Mouse (Mus musculus): ENCODE measurements around the gene Plcb4. TPM values are rescaled to one million over a fixed set of nuclear protein-coding genes. Genes with fewer than 3 reads are reported as not detected.

Plcb4 gene
- total and polyA plus RNA-seq, 2 experiments from 2014 or later = 31.4 to 66.6 TPM

- no peak overlapping the region for H3K9ac ChIP-seq (replicated peaks; ENCODE audit: low read length, poor library complexity, severe bottlenecking)
- no peak overlapping the region for H3K4me3 ChIP-seq (ENCODE audit: low read depth, low read length)
- WGBS = 94% methylated on average over 2 of the region's 2 CpGs
- H3K36me3 ChIP-seq (ENCODE audit: insufficient read depth, low read length) = no peaks in the 10 kb centered on the region
- ATAC-seq (ENCODE audit: low FRiP score) = no peak
- H3K27ac ChIP-seq (ENCODE audit: low read depth, low read length) = no peak overlapping the region
- DNase-seq (ENCODE audit: low spot score) = no peak
- TF ChIP-seq CTCF (IDR thresholded peaks at IDR 0.05) = no peak
- H3K4me1 ChIP-seq (ENCODE audit: insufficient read depth, low read length) = 0 out of 2 replicates have a peak, but pooled peaks cover 1% of the 10 kb centered on the region
- no peak overlapping the region for H3K4me2 ChIP-seq (ENCODE audit: low read depth, low read length, poor library complexity, severe bottlenecking)
- H3K27me3 ChIP-seq (ENCODE audit: insufficient read depth, low read length) = no peaks in the 10 kb centered on the region
- no peaks in the 10 kb centered on the region for H3K9me3 ChIP-seq (ENCODE audit: low read length)
Observed at GRCm38 (mm10) chr2:135856826-135857225, 198.0 kb downstream of the Plcb4 start.

GRCm38 (mm10) chr2:135861531-135862488 lies 203.0 kb downstream of the Plcb4 start:
- DNase-seq (ENCODE audit: low spot score) (no peak), ATAC-seq (ENCODE audit: low FRiP score) (no peak)
- H3K4me3 ChIP-seq (ENCODE audit: low read depth, low read length) = no peak overlapping the region
- no peak overlapping the region for H3K9ac ChIP-seq (replicated peaks; ENCODE audit: low read length, poor library complexity, severe bottlenecking)
- H3K4me1 ChIP-seq (ENCODE audit: insufficient read depth, low read length) = no peaks in the 10 kb centered on the region
- no peaks in the 10 kb centered on the region for H3K36me3 ChIP-seq (ENCODE audit: insufficient read depth, low read length)
- no peaks in the 10 kb centered on the region for H3K27me3 ChIP-seq (ENCODE audit: insufficient read depth, low read length)
- no peak for TF ChIP-seq CTCF (IDR thresholded peaks at IDR 0.05)
- H3K27ac ChIP-seq (ENCODE audit: low read depth, low read length) = no peak overlapping the region
- WGBS = 93% methylated on average over 8 of the region's 8 CpGs
- no peaks in the 10 kb centered on the region for H3K9me3 ChIP-seq (ENCODE audit: low read length)
- no peak overlapping the region for H3K4me2 ChIP-seq (ENCODE audit: low read depth, low read length, poor library complexity, severe bottlenecking)

- Histone ChIP-seq H3K4me2 (ENCODE audit: low read depth, low read length, poor library complexity, severe bottlenecking) (no peak overlapping the region), H3K9ac (replicated peaks; ENCODE audit: low read length, poor library complexity, severe bottlenecking) (no peak overlapping the region), H3K4me3 (ENCODE audit: low read depth, low read length) (no peak overlapping the region), H3K27me3 (ENCODE audit: insufficient read depth, low read length) (no peaks in the 10 kb centered on the region), H3K27ac (ENCODE audit: low read depth, low read length) (no peak overlapping the region), H3K9me3 (ENCODE audit: low read length) (no peaks in the 10 kb centered on the region), H3K36me3 (ENCODE audit: insufficient read depth, low read length) (no peaks in the 10 kb centered on the region), H3K4me1 (ENCODE audit: insufficient read depth, low read length) (no peaks in the 10 kb centered on the region)
- no peak for TF ChIP-seq CTCF (IDR thresholded peaks at IDR 0.05)
- WGBS = 80% methylated on average over 5 of the region's 5 CpGs
- ATAC-seq (ENCODE audit: low FRiP score) (no peak), DNase-seq (ENCODE audit: low spot score) (no peak)
Observed at GRCm38 (mm10) chr2:135862489-135863390, 203.9 kb downstream of the Plcb4 start.

- Histone ChIP-seq H3K9me3 (ENCODE audit: low read length) (no peaks in the 10 kb centered on the region), H3K4me3 (ENCODE audit: low read depth, low read length) (no peak overlapping the region), H3K27ac (ENCODE audit: low read depth, low read length) (no peak overlapping the region), H3K4me1 (ENCODE audit: insufficient read depth, low read length) (no peaks in the 10 kb centered on the region), H3K36me3 (ENCODE audit: insufficient read depth, low read length) (no peaks in the 10 kb centered on the region), H3K4me2 (ENCODE audit: low read depth, low read length, poor library complexity, severe bottlenecking) (no peak overlapping the region), H3K9ac (replicated peaks; ENCODE audit: low read length, poor library complexity, severe bottlenecking) (no peak overlapping the region), H3K27me3 (ENCODE audit: insufficient read depth, low read length) (no peaks in the 10 kb centered on the region)
- no peak for TF ChIP-seq CTCF (IDR thresholded peaks at IDR 0.05)
- ATAC-seq (ENCODE audit: low FRiP score) (no peak), DNase-seq (ENCODE audit: low spot score) (no peak)
- WGBS = 90% methylated on average over 4 of the region's 4 CpGs
Observed at GRCm38 (mm10) chr2:135863391-135864076, 204.7 kb downstream of the Plcb4 start.

GRCm38 (mm10) chr2:135866421-135866820 lies 207.6 kb downstream of the Plcb4 start:
- Histone ChIP-seq H3K9me3 (ENCODE audit: low read length) (no peaks in the 10 kb centered on the region), H3K4me1 (ENCODE audit: insufficient read depth, low read length) (no peaks in the 10 kb centered on the region), H3K9ac (replicated peaks; ENCODE audit: low read length, poor library complexity, severe bottlenecking) (no peak overlapping the region), H3K27me3 (ENCODE audit: insufficient read depth, low read length) (no peaks in the 10 kb centered on the region), H3K27ac (ENCODE audit: low read depth, low read length) (no peak overlapping the region), H3K4me3 (ENCODE audit: low read depth, low read length) (no peak overlapping the region), H3K4me2 (ENCODE audit: low read depth, low read length, poor library complexity, severe bottlenecking) (no peak overlapping the region), H3K36me3 (ENCODE audit: insufficient read depth, low read length) (no peaks in the 10 kb centered on the region)
- TF ChIP-seq CTCF (IDR thresholded peaks at IDR 0.05) = no peak
- WGBS = 66% methylated on average over 9 of the region's 9 CpGs
- DNase-seq (ENCODE audit: low spot score) (no peak), ATAC-seq (ENCODE audit: low FRiP score) (no peak)
